ENCODE assay signal across 17 mouse cellular contexts in the genomic region with DNA sequence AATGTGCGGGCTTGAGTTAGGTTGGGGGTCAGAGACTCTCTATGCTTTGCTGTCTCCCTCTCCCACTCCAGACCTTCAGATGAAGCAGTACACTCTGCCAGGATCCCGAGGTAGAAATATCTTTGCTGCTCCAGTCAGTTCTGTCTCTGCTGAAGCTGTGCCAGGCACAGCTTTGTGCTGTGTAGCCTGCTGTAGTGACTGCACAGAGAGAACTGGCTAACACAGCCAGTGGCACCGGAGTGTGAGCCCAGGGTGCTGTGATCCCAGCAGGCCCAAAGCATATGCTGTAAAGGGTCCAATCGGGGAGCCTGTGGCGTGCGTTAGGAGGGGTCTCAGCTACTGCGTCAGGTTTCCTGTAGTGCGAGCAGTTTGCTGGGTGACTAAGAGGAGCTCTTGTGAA. TPM values are rescaled to one million over a fixed set of nuclear protein-coding genes. Genes with fewer than 3 reads are reported as not detected.
A peak's percentile ranks its signal among the peaks of the same experiment; 100 is the strongest.
DNase-seq lines count a peak whose midpoint lies in the region; TF ChIP-seq lines count a peak whose summit lies in the region.
"Had no signal": no experiment of that assay in that cellular context is flagged by ENCODE, and none has a peak within 500 bp of the region (broad histone marks: within the 10 kb centered on the region; RNA-seq: fewer than 3 reads in every experiment).

No protein-coding gene starts in this region.

- peaks cover 22% of the 10 kb centered on the region for H3K4me1 ChIP-seq in heart, embryonic 10.5 days
- peaks cover 53% of the 10 kb centered on the region for H3K4me1 ChIP-seq in bone marrow macrophage, adult 2 months (ENCODE audit: control insufficient read depth, insufficient read depth, low read length)

- H3K27me3 ChIP-seq in heart, embryonic 10.5 days (ENCODE audit: insufficient read depth, poor library complexity, severe bottlenecking) = no peaks in the 10 kb centered on the region
- H3K27me3 ChIP-seq: embryonic facial prominence, embryonic 12.5 days had no signal

- DNase-seq in heart, embryonic 10.5 days (ENCODE audit: low spot score) = no peak
- no peak for DNase-seq in heart, postnatal 36 days
- peak; percentile 55 for DNase-seq in cerebellum, adult 11 months
- peak; percentile 58 to 70 for DNase-seq in cerebellum, postnatal 10 days
- DNase-seq in kidney, postnatal 10 days = no peak
- no peak for DNase-seq in right cerebral cortex, adult 2 months (ENCODE audit: low spot score in 2 of 2)
- DNase-seq: adrenal gland, adult 8-10 months; gastrocnemius, postnatal 14 days; kidney, postnatal 4 days; lung, adult 18-20 months; lung, postnatal 14 days; thymus, postnatal 25 days had no signal

- peak overlapping the region; percentile 59; the same call in 1 of the 2 replicates for H3K27ac ChIP-seq in heart, embryonic 10.5 days
- H3K27ac ChIP-seq in bone marrow macrophage, adult 2 months (ENCODE audit: insufficient read depth, low read depth, low read length) = peak overlapping the region; percentile 38
- H3K27ac ChIP-seq: embryonic facial prominence, embryonic 12.5 days; heart, adult 2 months; hindbrain, embryonic 14.5 days had no signal

- no peak for TF ChIP-seq POLR2A in bone marrow macrophage, adult 2 months (IDR thresholded peaks at IDR 0.05; ENCODE audit: borderline replicate concordance, low read depth, low read length)

- WGBS in heart, embryonic 10.5 days = 84% methylated on average over 8 of the region's 8 CpGs

- intact Hi-C loops in heart, postnatal 36 days (cut with DNase I) = no loop called here

- H3K4me3 ChIP-seq in heart, embryonic 10.5 days = no peak overlapping the region
- no peak overlapping the region for H3K4me3 ChIP-seq in bone marrow macrophage, adult 2 months (ENCODE audit: insufficient read depth, low read length)
- H3K4me3 ChIP-seq: embryonic facial prominence, embryonic 12.5 days; erythroblast, embryonic 14.5 days; heart, adult 2 months had no signal

- H3K36me3 ChIP-seq in heart, embryonic 10.5 days = peaks cover 14% of the 10 kb centered on the region; the same call in 1 of the 2 replicates
- H3K36me3 ChIP-seq: embryonic facial prominence, embryonic 12.5 days had no signal

- no peaks in the 10 kb centered on the region for H3K9me3 ChIP-seq in heart, embryonic 10.5 days
- H3K9me3 ChIP-seq: embryonic facial prominence, embryonic 12.5 days had no signal

- TF ChIP-seq CTCF in bone marrow macrophage, adult 2 months (IDR thresholded peaks at IDR 0.05; ENCODE audit: low read depth, low read length) = no peak

RNA-seq across cellular contexts. Expression of gene Pkp4, which starts 27.7 kb away (rescaled TPM):
- 18.5 and 22.1 TPM in 2 replicates for polyA plus RNA-seq in heart, embryonic 10.5 days (2016; fragmentation: Nextera tagmentation; extraction: Ambion mirVana)
- 100 to 1,000 TPM; 146 to 197 TPM for total RNA-seq in heart, postnatal 36 days (2021)
- 20.0 and 23.9 TPM in 2 replicates for polyA plus RNA-seq in bone marrow macrophage, adult 2 months (2012; ENCODE audit: insufficient read depth, insufficient read length, missing spikeins)

RNA-seq across cellular contexts. Expression of gene Ccdc148, which starts 27.8 kb away (rescaled TPM):
- polyA plus RNA-seq in heart, embryonic 10.5 days (2016; fragmentation: Nextera tagmentation; extraction: Ambion mirVana) = 0.24 and 0.51 TPM in 2 replicates
- total RNA-seq in heart, postnatal 36 days (2021) = under 1 TPM; 0.41 to 0.83 TPM
- 0.27 TPM in 1 of 2 replicates, not detected in the other for polyA plus RNA-seq in bone marrow macrophage, adult 2 months (2012; ENCODE audit: insufficient read depth, insufficient read length, missing spikeins)
- polyA plus RNA-seq: erythroblast, embryonic 14.5 days had no signal

Comparison
In these comparisons a context has a peak if more than half of its experiments do, and no peak if none do; other contexts are left out.
1. DNase-seq: peak in cerebellum, adult 11 months (single experiment) and cerebellum, postnatal 10 days (2 of 2); none in heart, embryonic 10.5 days (single experiment), heart, postnatal 36 days (0 of 2), kidney, postnatal 10 days (single experiment) and right cerebral cortex, adult 2 months (0 of 2).